Mouse (Mus musculus) heart, embryonic 14.5 days (tissue): ENCODE results near the gene Dock9. TPM values are rescaled to one million over a fixed set of nuclear protein-coding genes. Genes with fewer than 3 reads are reported as not detected.

Experiments used
- ATAC-seq: fragments of 200-750 bp; cut with Nextera tagmentation; 2 replicates; pipeline ENCODE4 v1.8.0; 2017; ENCODE audit warnings: low read depth, moderate TSS enrichment; ENCODE audit not compliant: insufficient number of reproducible peaks, insufficient read depth, low FRiP score
- H3K27ac ChIP-seq, 2 experiments: fragments of 200-500 bp in 1 of 2; fragments of 300-500 bp in 1 of 2; sonication (generic) in 1 of 2; replicated peaks in 1 of 2; 2 replicates each; pipeline ENCODE4 v1.5.1; 2012 to 2014; ENCODE audit warnings: low read depth in 2 of 2, low read length in 2 of 2, control low read depth in 1 of 2, mild to moderate bottlenecking in 1 of 2, mixed read lengths in 1 of 2; ENCODE audit not compliant: control insufficient read depth in 1 of 2, insufficient read depth in 1 of 2
- H3K27me3 ChIP-seq: fragments of 300-500 bp; sonication (generic); 2 replicates; pipeline ENCODE4 v1.6.1; 2014; ENCODE audit warnings: mild to moderate bottlenecking, low read length, control low read depth; ENCODE audit not compliant: control insufficient read depth, insufficient read depth
- H3K36me3 ChIP-seq: fragments of 300-500 bp; sonication (generic); 2 replicates; pipeline ENCODE4 v1.6.1; 2014; ENCODE audit warnings: mild to moderate bottlenecking, control low read depth, low read length, mixed read lengths; ENCODE audit not compliant: control insufficient read depth, insufficient read depth
- H3K4me1 ChIP-seq, 2 experiments: fragments of 200-500 bp in 1 of 2; fragments of 300-500 bp in 1 of 2; sonication (generic) in 1 of 2; 2 replicates each; pipeline ENCODE4 v1.6.1; 2012 to 2014; ENCODE audit warnings: low read length in 2 of 2, control low read depth in 1 of 2, mixed read lengths in 1 of 2; ENCODE audit not compliant: control insufficient read depth in 2 of 2, insufficient read depth in 2 of 2
- H3K4me2 ChIP-seq: fragments of 300-500 bp; sonication (generic); 2 replicates; pipeline ENCODE4 v1.6.1; 2014; ENCODE audit warnings: mild to moderate bottlenecking, low read length
- H3K4me3 ChIP-seq, 2 experiments: fragments of 200-500 bp in 1 of 2; fragments of 300-500 bp in 1 of 2; sonication (generic) in 1 of 2; 2 replicates each; pipeline ENCODE4 v1.5.1; 2012 to 2014; ENCODE audit warnings: low read length in 2 of 2, mild to moderate bottlenecking in 2 of 2, control low read depth in 1 of 2, low read depth in 1 of 2, moderate library complexity in 1 of 2; ENCODE audit not compliant: control insufficient read depth in 1 of 2, insufficient read depth in 1 of 2
- H3K9ac ChIP-seq: fragments of 300-500 bp; sonication (generic); 2 replicates; pipeline ENCODE4 v1.6.1; 2014; ENCODE audit warnings: mild to moderate bottlenecking, low read length
- H3K9me3 ChIP-seq: fragments of 300-500 bp; sonication (generic); 2 replicates; pipeline ENCODE4 v1.6.1; 2016; ENCODE audit warnings: low read length, control low read depth; ENCODE audit not compliant: control insufficient read depth
- WGBS: fragments of 180-500 bp; shearing (Covaris S2); extraction: QIAGEN DNeasy Blood & Tissue Kit; methylation state at CpG from one replicate; pipeline ENCODE4 v1.1.7; 2014; 5-methylcytosine and 5-hydroxymethylcytosine counted together
- polyA plus RNA-seq: library from polyadenylated mRNA; unstranded; fragments of >200 nt; fragmentation: Nextera tagmentation; extraction: Ambion mirVana; gene quantifications from 2 replicates; pipeline ENCODE4 v1.2.1, GENCODE M21; 2014

Dock9 gene
- polyA plus RNA-seq, 1 experiment from 2014 or later: 8.4 TPM

GRCm38 (mm10) chr14:121617645-121618390 is 179.8 kb downstream of the Dock9 start:
- ATAC-seq: no peak
- 74% methylated on average over 4 of the region's 4 CpGs for WGBS
- Histone ChIP-seq H3K27me3 (no peaks in the 10 kb centered on the region), H3K4me2 (no peak overlapping the region), H3K4me3 (no peak overlapping the region), H3K9ac (no peak overlapping the region), H3K9me3 (no peaks in the 10 kb centered on the region), H3K36me3 (0 out of 2 replicates have a peak, but pooled peaks cover 5% of the 10 kb centered on the region), H3K4me1 (no peaks in the 10 kb centered on the region), H3K27ac (no peak overlapping the region)

DNA sequence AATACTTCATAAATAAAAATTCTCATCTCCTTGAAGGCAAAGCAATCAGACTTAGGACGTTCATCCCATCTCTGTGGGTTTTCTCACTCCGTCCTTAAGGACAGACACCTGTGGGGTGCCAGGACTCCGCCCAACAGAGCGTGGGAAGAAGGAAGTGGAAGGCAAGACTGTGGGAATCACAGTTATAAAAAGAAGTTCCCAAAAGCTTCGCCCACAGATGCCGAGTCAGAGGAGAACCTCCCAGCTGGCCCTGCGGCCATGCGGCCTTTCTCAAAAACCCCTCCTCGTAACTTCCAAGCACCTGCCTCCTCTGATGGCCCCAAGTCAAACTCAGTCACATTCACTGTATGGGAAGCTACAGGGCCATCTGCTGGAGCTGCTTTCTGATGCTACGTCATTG is 182.2 kb downstream of the Dock9 start:
- 81% methylated on average over 10 of the region's 10 CpGs for WGBS
- Histone ChIP-seq H3K4me2 (no peak overlapping the region), H3K4me1 (peaks cover 0 to 3% of the 10 kb centered on the region in 2 experiments; a peak in 1 of 4 replicates), H3K36me3 (no peaks in the 10 kb centered on the region), H3K27me3 (no peaks in the 10 kb centered on the region), H3K27ac (no peak overlapping the region), H3K4me3 (no peak overlapping the region), H3K9ac (no peak overlapping the region), H3K9me3 (no peaks in the 10 kb centered on the region)
- ATAC-seq: no peak

- Histone ChIP-seq H3K9ac (no peak overlapping the region), H3K27ac (no peak overlapping the region), H3K4me2 (no peak overlapping the region), H3K4me3 (no peak overlapping the region), H3K36me3 (no peaks in the 10 kb centered on the region), H3K4me1 (peaks cover 0 to 3% of the 10 kb centered on the region in 2 experiments; a peak in 1 of 4 replicates), H3K9me3 (no peaks in the 10 kb centered on the region), H3K27me3 (no peaks in the 10 kb centered on the region)
- ATAC-seq: no peak
- 78% methylated on average over 6 of the region's 6 CpGs for WGBS
These were observed 183.0 kb downstream of the Dock9 start for GRCm38 (mm10) chr14:121614461-121615170.

DNA sequence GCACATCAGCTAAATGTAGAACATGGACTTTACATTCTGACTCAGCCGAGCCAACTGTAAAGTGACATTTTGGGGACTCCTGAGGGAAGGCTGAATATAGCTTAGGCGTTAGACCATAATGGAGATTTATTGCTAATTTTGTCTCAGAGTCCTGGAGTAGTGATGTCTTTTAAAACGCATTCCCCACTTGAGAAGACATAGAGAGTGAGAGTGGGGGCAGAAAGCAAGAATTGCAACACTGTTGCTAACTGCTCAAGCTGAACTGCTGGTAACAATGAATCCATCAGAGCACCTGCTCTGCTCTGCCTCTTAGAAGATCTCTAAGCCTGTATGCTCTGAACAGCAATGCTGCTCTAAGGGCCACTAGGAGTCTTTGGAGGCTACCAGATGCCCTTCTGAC is 184.1 kb downstream of the Dock9 start:
- Histone ChIP-seq H3K36me3 (no peaks in the 10 kb centered on the region), H3K4me2 (no peak overlapping the region), H3K9me3 (no peaks in the 10 kb centered on the region), H3K4me1 (peaks cover under 1 to 3% of the 10 kb centered on the region in 2 experiments; a peak in 2 of 4 replicates), H3K27ac (no peak overlapping the region), H3K27me3 (no peaks in the 10 kb centered on the region), H3K4me3 (no peak overlapping the region), H3K9ac (no peak overlapping the region)
- 55% methylated on average over 3 of the region's 3 CpGs for WGBS
- no peak for ATAC-seq

DNA sequence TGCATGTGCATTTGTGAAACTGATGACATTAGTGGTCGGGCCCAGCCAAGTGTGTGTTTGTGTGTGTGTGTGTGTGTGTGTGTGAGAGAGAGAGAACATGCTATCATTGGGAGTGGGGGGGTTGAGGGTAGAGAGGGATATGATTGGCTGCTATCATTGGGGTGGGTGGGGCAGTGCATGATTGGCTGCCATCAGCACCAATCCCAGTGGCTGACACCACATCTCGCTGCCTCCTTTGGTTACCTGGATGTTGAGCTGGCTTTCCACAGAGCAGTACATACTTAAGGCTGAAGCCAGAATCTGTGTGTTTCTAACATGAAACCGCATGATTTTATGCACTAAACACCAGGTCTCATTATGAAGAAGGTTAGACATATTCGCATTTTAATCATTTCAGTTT is 184.7 kb downstream of the Dock9 start:
- no peak for ATAC-seq
- H3K4me3 ChIP-seq: no peak overlapping the region
- no peak overlapping the region for H3K9ac ChIP-seq
- H3K36me3 ChIP-seq: no peaks in the 10 kb centered on the region
- peaks cover 3% of the 10 kb centered on the region in 2 experiments; a peak in 3 of 4 replicates for H3K4me1 ChIP-seq
- no peaks in the 10 kb centered on the region for H3K9me3 ChIP-seq
- no peak overlapping the region for H3K4me2 ChIP-seq
- H3K27ac ChIP-seq: no peak overlapping the region
- no peaks in the 10 kb centered on the region for H3K27me3 ChIP-seq
- 83% methylated on average over 4 of the region's 4 CpGs for WGBS

DNA sequence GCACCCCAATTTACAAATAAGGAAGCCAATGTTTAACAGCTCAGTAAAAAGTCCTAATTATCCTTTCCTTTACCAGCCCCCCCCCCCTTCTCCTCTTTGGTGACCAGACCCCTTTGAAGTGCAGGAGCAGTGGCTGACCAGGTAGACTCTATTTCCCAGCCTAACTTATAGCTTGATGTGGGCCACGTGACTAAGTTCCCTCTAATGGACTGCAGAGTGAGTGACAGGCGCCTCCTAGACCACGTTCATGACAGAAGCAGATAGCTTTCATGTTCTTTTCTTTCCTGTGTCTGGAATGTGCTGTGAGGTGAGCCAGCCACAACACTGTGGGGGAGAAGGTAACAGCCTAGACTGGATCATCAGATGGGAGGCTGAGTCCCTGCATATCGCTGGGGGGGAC is 186.1 kb downstream of the Dock9 start:
- Histone ChIP-seq H3K4me3 (no peak overlapping the region), H3K27ac (no peak overlapping the region), H3K9me3 (no peaks in the 10 kb centered on the region), H3K9ac (no peak overlapping the region), H3K4me1 (peaks cover 7 to 8% of the 10 kb centered on the region in 2 experiments), H3K36me3 (no peaks in the 10 kb centered on the region), H3K4me2 (no peak overlapping the region), H3K27me3 (no peaks in the 10 kb centered on the region)
- no peak for ATAC-seq
- 33% methylated on average over 4 of the region's 4 CpGs for WGBS

DNA sequence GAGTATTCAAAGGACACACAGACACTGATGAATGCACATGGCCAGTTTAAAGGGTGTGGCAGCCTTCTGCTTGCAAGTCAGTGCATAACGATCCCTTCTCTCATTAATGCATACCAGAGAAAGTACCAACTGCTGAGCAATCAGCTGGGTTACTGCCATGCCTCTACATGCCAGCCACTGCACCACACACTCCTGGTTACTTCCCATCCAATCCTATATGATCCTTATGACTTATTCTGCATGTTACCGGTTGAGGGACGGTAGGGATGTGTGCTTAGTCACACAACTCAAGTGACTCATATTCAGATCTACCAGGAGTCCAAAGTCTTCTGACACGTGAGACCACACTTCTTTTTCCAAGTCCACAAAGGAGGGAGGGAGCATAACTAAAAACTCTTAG is 186.5 kb downstream of the Dock9 start:
- ATAC-seq: no peak
- Histone ChIP-seq H3K9ac (no peak overlapping the region), H3K9me3 (no peaks in the 10 kb centered on the region), H3K36me3 (no peaks in the 10 kb centered on the region), H3K4me2 (no peak overlapping the region), H3K4me1 (peaks cover 10 to 13% of the 10 kb centered on the region in 2 experiments), H3K27me3 (no peaks in the 10 kb centered on the region), H3K4me3 (no peak overlapping the region), H3K27ac (no peak overlapping the region)
- whole genome bisulfite sequencing: 75% methylated on average over 4 of the region's 4 CpGs
